Mouse (Mus musculus) hindbrain, embryonic 11.5 days (tissue): Measurements from ENCODE around the gene Spem1. TPM values are rescaled to one million over a fixed set of nuclear protein-coding genes. Genes with fewer than 3 reads are reported as not detected.

ENCODE experiments used
- ATAC-seq: fragments of 200-750 bp; cut with Nextera tagmentation; 2 replicates; pipeline ENCODE4 v1.8.0; 2017; ENCODE audit warnings: mild to moderate bottlenecking, moderate TSS enrichment, moderate library complexity; ENCODE audit not compliant: low FRiP score
- DNase-seq: peaks from one replicate; pipeline ENCODE4 v3.0.0-alpha.2; 2015; ENCODE audit warnings: low spot score
- H3K27ac ChIP-seq: fragments of 300-500 bp; sonication (generic); 2 replicates; pipeline ENCODE4 v1.5.1; 2014; ENCODE audit warnings: mild to moderate bottlenecking, low read depth, low read length
- H3K27me3 ChIP-seq: fragments of 300-500 bp; sonication (generic); 2 replicates; pipeline ENCODE4 v1.6.1; 2014; ENCODE audit warnings: mild to moderate bottlenecking, low read length, moderate library complexity, mixed read lengths; ENCODE audit not compliant: control insufficient read depth, insufficient read depth
- H3K36me3 ChIP-seq: fragments of 300-500 bp; sonication (generic); 2 replicates; pipeline ENCODE4 v1.6.1; 2014; ENCODE audit warnings: mild to moderate bottlenecking, low read length, moderate library complexity, mixed read lengths; ENCODE audit not compliant: control insufficient read depth, insufficient read depth
- H3K4me1 ChIP-seq: fragments of 300-500 bp; sonication (generic); replicated peaks from 2 replicates; pipeline ENCODE4 v1.6.1; 2014; ENCODE audit warnings: low read length, mixed read lengths; ENCODE audit not compliant: control insufficient read depth, insufficient read depth
- H3K4me2 ChIP-seq: fragments of 300-500 bp; sonication (generic); replicated peaks from 2 replicates; pipeline ENCODE4 v1.6.1; 2014; ENCODE audit warnings: mild to moderate bottlenecking, low read depth, low read length
- H3K4me3 ChIP-seq: fragments of 300-500 bp; sonication (generic); 2 replicates; pipeline ENCODE4 v1.5.1; 2014; ENCODE audit warnings: low read depth, low read length
- H3K9ac ChIP-seq: fragments of 300-500 bp; sonication (generic); 2 replicates; pipeline ENCODE4 v1.6.1; 2014; ENCODE audit warnings: low read depth, low read length
- H3K9me3 ChIP-seq: fragments of 300-500 bp; sonication (generic); 2 replicates; pipeline ENCODE4 v1.6.1; 2016; ENCODE audit warnings: low read length; ENCODE audit not compliant: control insufficient read depth
- WGBS: fragments of 180-500 bp; shearing (Covaris S2); extraction: QIAGEN DNeasy Blood & Tissue Kit; methylation state at CpG from one replicate; pipeline ENCODE4 v1.1.7; 2014; 5-methylcytosine and 5-hydroxymethylcytosine counted together
- polyA plus RNA-seq: library from polyadenylated mRNA; unstranded; fragments of >200 nt; fragmentation: Nextera tagmentation; extraction: Ambion mirVana; gene quantifications from 2 replicates; pipeline ENCODE4 v1.2.1, GENCODE M21; 2014

Spem1 gene
- polyA plus RNA-seq, 1 experiment from 2014 or later = 0.17 TPM

GRCm38 (mm10) chr11:69833554-69833953, 11.6 kb upstream of the Spem1 start:
- peaks cover 4% of the 10 kb centered on the region; the same call in 1 of the 2 replicates for H3K36me3 ChIP-seq
- 55% methylated on average over 8 of the region's 8 CpGs for WGBS
- H3K27me3 ChIP-seq = peaks cover 2% of the 10 kb centered on the region; the same call in 1 of the 2 replicates
- H3K4me3 ChIP-seq = peak overlapping the region; percentile 85; the same call in 1 of the 2 replicates
- H3K4me1 ChIP-seq = peaks cover 14% of the 10 kb centered on the region
- H3K27ac ChIP-seq = no peak overlapping the region
- H3K9ac ChIP-seq = peak overlapping the region; percentile 90
- H3K9me3 ChIP-seq = no peaks in the 10 kb centered on the region
- ATAC-seq = no peak
- DNase-seq = no peak
- peak overlapping the region; percentile 92 for H3K4me2 ChIP-seq

- peaks cover under 1% of the 10 kb centered on the region; the same call in 1 of the 2 replicates for H3K27me3 ChIP-seq
- no peak overlapping the region for H3K4me3 ChIP-seq
- peaks cover 3% of the 10 kb centered on the region; the same call in 1 of the 2 replicates for H3K4me1 ChIP-seq
- no peak overlapping the region for H3K27ac ChIP-seq
- no peak for ATAC-seq
- no peaks in the 10 kb centered on the region for H3K9me3 ChIP-seq
- no peak for DNase-seq
- peaks cover 15% of the 10 kb centered on the region for H3K36me3 ChIP-seq
- 70% methylated on average over 5 of the region's 5 CpGs for WGBS
- no peak overlapping the region for H3K9ac ChIP-seq
- no peak overlapping the region for H3K4me2 ChIP-seq
These were observed 6.9 kb upstream of the Spem1 start for GRCm38 (mm10) chr11:69828832-69829231.

GRCm38 (mm10) chr11:69823456-69823855, 1.5 kb upstream of the Spem1 start:
- Histone ChIP-seq H3K9ac (no peak overlapping the region), H3K4me3 (no peak overlapping the region), H3K9me3 (no peaks in the 10 kb centered on the region), H3K4me2 (no peak overlapping the region), H3K36me3 (peaks cover 12% of the 10 kb centered on the region), H3K4me1 (no peaks in the 10 kb centered on the region; the same call in 1 of the 2 replicates), H3K27me3 (no peaks in the 10 kb centered on the region), H3K27ac (no peak overlapping the region)
- 72% methylated on average over 2 of the region's 2 CpGs for WGBS
- DNase-seq (no peak), ATAC-seq (no peak)

- Histone ChIP-seq H3K36me3 (no peaks in the 10 kb centered on the region), H3K27ac (no peak overlapping the region), H3K27me3 (no peaks in the 10 kb centered on the region), H3K4me1 (no peaks in the 10 kb centered on the region; the same call in 1 of the 2 replicates), H3K4me3 (no peak overlapping the region), H3K9me3 (no peaks in the 10 kb centered on the region), H3K4me2 (no peak overlapping the region), H3K9ac (no peak overlapping the region)
- DNase-seq (no peak), ATAC-seq (no peak)
- 93% methylated on average over 8 of the region's 8 CpGs for WGBS
These were observed 3.1 kb downstream of the Spem1 start for GRCm38 (mm10) chr11:69818871-69819270.

- Histone ChIP-seq H3K4me2 (no peak within 1 kb of the TSS), H3K4me1 (no peaks in the 10 kb centered on the region; the same call in 1 of the 2 replicates), H3K27ac (no peak within 1 kb of the TSS), H3K9me3 (no peaks in the 10 kb centered on the region), H3K9ac (no peak within 1 kb of the TSS), H3K27me3 (no peaks in the 10 kb centered on the region), H3K4me3 (no peak within 1 kb of the TSS), H3K36me3 (no peaks in the 10 kb centered on the region)
- DNase-seq = no peak
- 82% methylated on average over 2 of the region's 2 CpGs for WGBS
- no peak for ATAC-seq
These were observed 3.6 kb downstream of the Spem1 start, which contains the start of gene Spem2 for GRCm38 (mm10) chr11:69818365-69818764. Spem2 (minus strand) TSS chr11:69818465.

- H3K27me3 ChIP-seq = no peaks in the 10 kb centered on the region
- no peak overlapping the region for H3K9ac ChIP-seq
- H3K4me3 ChIP-seq = no peak overlapping the region
- WGBS = 96% methylated on average over 12 of the region's 12 CpGs
- DNase-seq (no peak), ATAC-seq (no peak)
- H3K36me3 ChIP-seq = no peaks in the 10 kb centered on the region
- H3K4me2 ChIP-seq = no peak overlapping the region
- no peaks in the 10 kb centered on the region for H3K9me3 ChIP-seq
- H3K4me1 ChIP-seq = no peaks in the 10 kb centered on the region
- H3K27ac ChIP-seq = no peak overlapping the region
These were observed 5.5 kb downstream of the Spem1 start for GRCm38 (mm10) chr11:69816520-69816919.

- ATAC-seq (no peak), DNase-seq (no peak)
- WGBS = 69% methylated on average over 10 of the region's 10 CpGs
- H3K27ac ChIP-seq = no peak within 1 kb of the TSS
- H3K36me3 ChIP-seq = no peaks in the 10 kb centered on the region
- H3K4me3 ChIP-seq = no peak within 1 kb of the TSS
- H3K9me3 ChIP-seq = no peaks in the 10 kb centered on the region
- H3K27me3 ChIP-seq = no peaks in the 10 kb centered on the region
- H3K9ac ChIP-seq = no peak within 1 kb of the TSS
- H3K4me2 ChIP-seq = no peak within 1 kb of the TSS
- no peaks in the 10 kb centered on the region for H3K4me1 ChIP-seq
These were observed 6.8 kb downstream of the Spem1 start, which contains the start of gene Gm39566 for GRCm38 (mm10) chr11:69815155-69815554. Gm39566 (minus strand) TSS chr11:69815298.

- H3K9me3 ChIP-seq = no peaks in the 10 kb centered on the region
- H3K27ac ChIP-seq = no peak overlapping the region
- ATAC-seq (no peak), DNase-seq (no peak)
- H3K36me3 ChIP-seq = no peaks in the 10 kb centered on the region
- no peaks in the 10 kb centered on the region for H3K4me1 ChIP-seq
- H3K4me3 ChIP-seq = no peak overlapping the region
- no peak overlapping the region for H3K9ac ChIP-seq
- H3K4me2 ChIP-seq = no peak overlapping the region
- H3K27me3 ChIP-seq = peaks cover 11% of the 10 kb centered on the region
These were observed 11.7 kb downstream of the Spem1 start for GRCm38 (mm10) chr11:69810280-69810679.

- Histone ChIP-seq H3K27ac (no peak overlapping the region), H3K4me1 (peaks cover 9% of the 10 kb centered on the region), H3K9ac (no peak overlapping the region), H3K36me3 (no peaks in the 10 kb centered on the region), H3K9me3 (no peaks in the 10 kb centered on the region), H3K4me3 (no peak overlapping the region), H3K27me3 (peaks cover 36% of the 10 kb centered on the region), H3K4me2 (no peak overlapping the region)
- WGBS = 81% methylated on average over 2 of the region's 2 CpGs
- no peak for DNase-seq
- no peak for ATAC-seq
These were observed 14.3 kb downstream of the Spem1 start for GRCm38 (mm10) chr11:69807641-69808040.
